Mouse (Mus musculus): ENCODE measurements around the gene Snx7. TPM values are rescaled to one million over a fixed set of nuclear protein-coding genes. Genes with fewer than 3 reads are reported as not detected.
A peak's percentile ranks its signal among the peaks of the same experiment; 100 is the strongest.

The Snx7 gene
- 39.5 and 40.2 TPM in 2 replicates for polyA plus RNA-seq (2015; fragmentation: Nextera tagmentation; extraction: Ambion mirVana)

GRCm38 (mm10) chr3:117868637-117869323 lies at the start of gene Snx7:
Snx7 (minus strand) TSS chr3:117868936.
- ATAC-seq (replicated peaks; ENCODE audit: extremely low read depth, insufficient read depth, low FRiP score): peak; percentile 100
- Histone ChIP-seq H3K9ac (ENCODE audit: low read length) (peak within 1 kb of the TSS; percentile 87), H3K4me1 (ENCODE audit: control insufficient read depth, insufficient read depth, low read length) (peaks cover 20% of the 10 kb centered on the region), H3K9me3 (replicated peaks; ENCODE audit: control insufficient read depth, low read length) (no peaks in the 10 kb centered on the region), H3K27me3 (ENCODE audit: control insufficient read depth, insufficient read depth, low read length) (no peaks in the 10 kb centered on the region), H3K4me2 (ENCODE audit: low read depth, low read length) (peak within 1 kb of the TSS; percentile 76), H3K27ac (ENCODE audit: low read length) (peak within 1 kb of the TSS; percentile 91), H3K36me3 (ENCODE audit: control insufficient read depth, insufficient read depth) (no peaks in the 10 kb centered on the region), H3K4me3 (ENCODE audit: low read length) (peak within 1 kb of the TSS; percentile 82)
- WGBS: under 1% methylated on average over 53 of the region's 53 CpGs

GRCm38 (mm10) chr3:117915420-117915819 lies 46.7 kb upstream of the Snx7 start:
- no peak overlapping the region for H3K27ac ChIP-seq (ENCODE audit: low read length)
- H3K4me1 ChIP-seq (ENCODE audit: control insufficient read depth, insufficient read depth, low read length): no peaks in the 10 kb centered on the region
- H3K4me3 ChIP-seq (ENCODE audit: low read length): no peak overlapping the region
- H3K9ac ChIP-seq (ENCODE audit: low read length): no peak overlapping the region
- ATAC-seq (replicated peaks; ENCODE audit: extremely low read depth, insufficient read depth, low FRiP score): no peak
- H3K9me3 ChIP-seq (replicated peaks; ENCODE audit: control insufficient read depth, low read length): no peaks in the 10 kb centered on the region
- no peaks in the 10 kb centered on the region for H3K36me3 ChIP-seq (ENCODE audit: control insufficient read depth, insufficient read depth)
- H3K4me2 ChIP-seq (ENCODE audit: low read depth, low read length): no peak overlapping the region
- no peaks in the 10 kb centered on the region for H3K27me3 ChIP-seq (ENCODE audit: control insufficient read depth, insufficient read depth, low read length)
- WGBS: 67% methylated on average over 3 of the region's 3 CpGs

DNA sequence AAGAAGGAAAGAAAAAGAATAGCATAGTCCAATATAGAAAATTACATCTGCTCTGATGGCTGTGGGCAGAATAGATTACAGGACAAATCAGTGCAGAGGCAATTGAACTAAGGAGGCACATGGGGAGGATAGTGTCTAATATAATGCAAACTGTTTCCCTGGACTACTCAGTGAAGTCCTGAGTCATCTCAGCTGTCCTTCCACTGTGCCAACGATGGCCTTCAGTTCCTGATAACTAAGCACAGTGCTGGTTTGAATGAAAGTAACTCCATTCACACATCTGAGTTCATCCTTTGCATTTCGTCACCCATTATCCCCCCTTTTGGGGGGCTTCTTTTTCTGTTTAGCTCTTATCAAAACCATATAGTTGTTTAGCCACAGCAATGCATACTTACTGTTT lies 25.0 kb upstream of the Snx7 start:
- Histone ChIP-seq H3K9me3 (replicated peaks; ENCODE audit: control insufficient read depth, low read length) (no peaks in the 10 kb centered on the region), H3K27me3 (ENCODE audit: control insufficient read depth, insufficient read depth, low read length) (no peaks in the 10 kb centered on the region), H3K9ac (ENCODE audit: low read length) (no peak overlapping the region), H3K36me3 (ENCODE audit: control insufficient read depth, insufficient read depth) (no peaks in the 10 kb centered on the region), H3K4me1 (ENCODE audit: control insufficient read depth, insufficient read depth, low read length) (no peaks in the 10 kb centered on the region), H3K4me2 (ENCODE audit: low read depth, low read length) (no peak overlapping the region), H3K4me3 (ENCODE audit: low read length) (no peak overlapping the region), H3K27ac (ENCODE audit: low read length) (no peak overlapping the region)
- 66% methylated on average over 2 of the region's 2 CpGs for WGBS
- ATAC-seq (replicated peaks; ENCODE audit: extremely low read depth, insufficient read depth, low FRiP score): no peak

DNA sequence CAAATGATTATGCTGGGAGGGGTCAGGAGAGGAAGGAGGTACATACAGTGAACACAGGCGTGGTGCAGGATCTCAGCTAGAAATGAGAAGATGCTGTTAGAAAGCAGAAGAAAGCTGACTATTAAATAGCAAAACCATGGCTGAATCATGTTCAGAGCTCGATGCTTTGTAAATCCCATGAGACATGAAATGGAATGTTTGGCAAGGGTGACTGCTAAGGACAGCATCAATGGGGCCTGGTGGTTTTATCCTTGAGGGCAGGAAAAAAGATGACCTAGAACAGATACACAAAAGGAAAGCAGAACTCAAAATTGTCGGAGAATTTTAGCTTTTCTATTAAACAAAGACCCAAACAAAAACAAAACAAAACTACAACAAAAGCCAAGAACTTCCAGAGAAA lies 6.7 kb upstream of the Snx7 start:
- 78% methylated on average over 3 of the region's 3 CpGs for WGBS
- no peak overlapping the region for H3K4me2 ChIP-seq (ENCODE audit: low read depth, low read length)
- no peaks in the 10 kb centered on the region for H3K27me3 ChIP-seq (ENCODE audit: control insufficient read depth, insufficient read depth, low read length)
- ATAC-seq (replicated peaks; ENCODE audit: extremely low read depth, insufficient read depth, low FRiP score): no peak
- H3K36me3 ChIP-seq (ENCODE audit: control insufficient read depth, insufficient read depth): no peaks in the 10 kb centered on the region
- no peaks in the 10 kb centered on the region for H3K9me3 ChIP-seq (replicated peaks; ENCODE audit: control insufficient read depth, low read length)
- H3K4me1 ChIP-seq (ENCODE audit: control insufficient read depth, insufficient read depth, low read length): no peaks in the 10 kb centered on the region
- no peak overlapping the region for H3K4me3 ChIP-seq (ENCODE audit: low read length)
- H3K27ac ChIP-seq (ENCODE audit: low read length): no peak overlapping the region
- no peak overlapping the region for H3K9ac ChIP-seq (ENCODE audit: low read length)

GRCm38 (mm10) chr3:117873209-117873863 lies 4.6 kb upstream of the Snx7 start:
- H3K27ac ChIP-seq (ENCODE audit: low read length): no peak overlapping the region
- WGBS: 79% methylated on average over 5 of the region's 5 CpGs
- H3K36me3 ChIP-seq (ENCODE audit: control insufficient read depth, insufficient read depth): no peaks in the 10 kb centered on the region
- H3K9ac ChIP-seq (ENCODE audit: low read length): no peak overlapping the region
- H3K4me1 ChIP-seq (ENCODE audit: control insufficient read depth, insufficient read depth, low read length): peaks cover 4% of the 10 kb centered on the region
- H3K4me2 ChIP-seq (ENCODE audit: low read depth, low read length): no peak overlapping the region
- no peak for ATAC-seq (replicated peaks; ENCODE audit: extremely low read depth, insufficient read depth, low FRiP score)
- no peaks in the 10 kb centered on the region for H3K9me3 ChIP-seq (replicated peaks; ENCODE audit: control insufficient read depth, low read length)
- H3K27me3 ChIP-seq (ENCODE audit: control insufficient read depth, insufficient read depth, low read length): no peaks in the 10 kb centered on the region
- H3K4me3 ChIP-seq (ENCODE audit: low read length): no peak overlapping the region

DNA sequence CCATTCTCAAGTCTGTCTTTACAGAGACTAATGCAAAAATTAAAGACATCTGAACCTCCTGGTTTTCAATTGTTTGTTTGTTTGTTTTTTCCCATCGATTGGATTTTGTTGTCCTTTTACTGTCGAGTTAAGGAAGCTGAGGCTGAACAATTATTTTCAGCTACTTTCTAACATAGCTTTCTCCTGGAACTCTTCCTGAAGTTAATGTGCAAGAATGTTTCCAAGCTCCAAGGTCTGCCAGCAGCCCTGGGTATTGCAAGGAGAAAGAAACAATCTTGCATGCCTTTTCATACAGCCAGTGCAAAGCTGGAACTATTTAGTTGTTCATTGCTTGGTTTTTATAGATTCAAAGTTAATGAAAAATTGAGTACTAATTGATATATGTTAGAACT lies 584 bp upstream of the Snx7 start:
- H3K4me3 ChIP-seq (ENCODE audit: low read length): peak overlapping the region; percentile 82
- H3K36me3 ChIP-seq (ENCODE audit: control insufficient read depth, insufficient read depth): no peaks in the 10 kb centered on the region
- peak overlapping the region; percentile 87 for H3K9ac ChIP-seq (ENCODE audit: low read length)
- 18% methylated on average over 2 of the region's 2 CpGs for WGBS
- peak overlapping the region; percentile 91 for H3K27ac ChIP-seq (ENCODE audit: low read length)
- ATAC-seq (replicated peaks; ENCODE audit: extremely low read depth, insufficient read depth, low FRiP score): no peak
- peaks cover 20% of the 10 kb centered on the region for H3K4me1 ChIP-seq (ENCODE audit: control insufficient read depth, insufficient read depth, low read length)
- H3K27me3 ChIP-seq (ENCODE audit: control insufficient read depth, insufficient read depth, low read length): no peaks in the 10 kb centered on the region
- H3K9me3 ChIP-seq (replicated peaks; ENCODE audit: control insufficient read depth, low read length): no peaks in the 10 kb centered on the region
- H3K4me2 ChIP-seq (ENCODE audit: low read depth, low read length): peak overlapping the region; percentile 76

DNA sequence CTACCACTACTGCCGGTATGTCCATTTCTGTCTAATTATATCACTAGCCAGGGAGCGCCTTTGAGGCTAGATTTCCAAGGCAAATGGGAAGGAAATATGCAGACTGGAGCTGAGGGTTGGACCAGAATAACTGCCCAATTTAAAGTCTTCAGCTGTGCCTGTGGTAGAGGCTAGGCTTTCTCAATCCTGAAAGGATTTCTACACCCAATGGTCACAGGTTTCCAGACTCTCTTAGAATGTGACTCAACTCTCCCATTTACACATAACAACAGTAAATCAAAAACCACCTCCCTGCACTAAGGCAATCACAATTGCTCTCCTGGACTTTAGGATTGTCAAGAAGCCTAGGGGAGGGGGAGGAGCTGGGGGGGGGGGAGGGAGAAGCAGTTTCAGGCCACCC lies 645 bp downstream of the Snx7 start:
- Histone ChIP-seq H3K9ac (ENCODE audit: low read length) (peak overlapping the region; percentile 87), H3K9me3 (replicated peaks; ENCODE audit: control insufficient read depth, low read length) (no peaks in the 10 kb centered on the region), H3K4me3 (ENCODE audit: low read length) (peak overlapping the region; percentile 82), H3K27ac (ENCODE audit: low read length) (peak overlapping the region; percentile 91), H3K4me2 (ENCODE audit: low read depth, low read length) (peak overlapping the region; percentile 76), H3K27me3 (ENCODE audit: control insufficient read depth, insufficient read depth, low read length) (no peaks in the 10 kb centered on the region), H3K4me1 (ENCODE audit: control insufficient read depth, insufficient read depth, low read length) (peaks cover 20% of the 10 kb centered on the region), H3K36me3 (ENCODE audit: control insufficient read depth, insufficient read depth) (no peaks in the 10 kb centered on the region)
- 0 out of 2 replicates have a peak, but pooled peaks have one; percentile 1 for ATAC-seq (replicated peaks; ENCODE audit: extremely low read depth, insufficient read depth, low FRiP score)
- 18% methylated on average over 2 of the region's 2 CpGs for WGBS

DNA sequence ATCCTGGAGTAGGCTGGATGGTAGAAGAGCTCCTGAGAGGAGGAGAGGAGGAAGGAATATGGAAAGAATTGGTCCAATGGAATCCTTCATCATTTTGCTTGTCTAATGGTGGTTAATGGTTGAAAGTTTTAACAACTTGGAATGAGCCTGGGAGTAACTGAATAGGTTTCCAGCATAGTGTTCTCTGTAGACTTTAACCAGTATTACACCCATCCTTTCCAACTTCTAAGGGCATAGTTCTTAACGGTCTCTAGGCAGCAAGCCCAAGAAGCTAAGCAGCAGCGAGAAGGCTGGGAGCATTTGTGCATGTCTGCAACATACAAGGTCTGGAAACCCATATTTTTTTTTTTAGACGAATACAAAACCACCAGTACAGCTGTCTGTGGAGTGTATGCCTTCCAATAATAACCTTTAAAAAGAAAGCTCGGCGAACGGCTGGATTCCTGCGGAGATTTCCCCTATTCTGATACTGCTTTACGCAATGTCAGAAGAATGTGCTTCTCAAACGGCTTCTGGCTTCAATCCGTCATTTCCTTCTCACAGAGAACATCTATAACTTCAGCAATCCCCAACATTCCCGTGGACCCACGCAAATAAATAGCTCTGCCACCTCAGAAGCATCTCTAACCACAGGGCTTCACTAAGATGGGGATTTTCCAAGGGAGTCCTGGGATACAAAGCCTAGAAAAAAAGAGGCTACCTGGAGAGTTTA lies 1.9 kb downstream of the Snx7 start:
- peaks cover 20% of the 10 kb centered on the region for H3K4me1 ChIP-seq (ENCODE audit: control insufficient read depth, insufficient read depth, low read length)
- ATAC-seq (replicated peaks; ENCODE audit: extremely low read depth, insufficient read depth, low FRiP score): no peak
- H3K4me3 ChIP-seq (ENCODE audit: low read length): peak overlapping the region; percentile 34
- H3K9me3 ChIP-seq (replicated peaks; ENCODE audit: control insufficient read depth, low read length): no peaks in the 10 kb centered on the region
- peak overlapping the region; percentile 76 for H3K4me2 ChIP-seq (ENCODE audit: low read depth, low read length)
- no peaks in the 10 kb centered on the region for H3K27me3 ChIP-seq (ENCODE audit: control insufficient read depth, insufficient read depth, low read length)
- 35% methylated on average over 12 of the region's 12 CpGs for WGBS
- H3K9ac ChIP-seq (ENCODE audit: low read length): 0 out of 2 replicates have a peak overlapping the region, but pooled peaks have one; percentile 13
- H3K36me3 ChIP-seq (ENCODE audit: control insufficient read depth, insufficient read depth): no peaks in the 10 kb centered on the region
- peak overlapping the region; percentile 63 for H3K27ac ChIP-seq (ENCODE audit: low read length)

DNA sequence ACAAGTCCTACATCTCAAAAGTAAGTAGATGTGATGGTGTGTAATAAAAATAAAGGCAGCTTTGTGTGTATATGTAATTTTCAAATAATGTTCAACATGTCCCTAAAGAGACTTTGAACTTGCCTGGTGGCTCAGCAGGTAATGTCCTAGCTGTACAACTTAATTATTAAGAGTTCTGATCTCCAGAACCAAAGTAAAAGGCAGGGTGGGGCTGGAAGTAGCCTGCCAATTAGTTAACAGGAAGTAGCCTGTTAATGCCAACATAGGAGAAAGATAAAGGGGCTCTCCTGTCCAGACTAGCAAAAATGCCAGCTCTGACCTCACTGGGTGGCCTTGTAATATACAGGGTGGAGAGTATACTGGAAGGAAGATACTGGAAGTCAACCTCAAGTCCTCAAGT lies 3.1 kb downstream of the Snx7 start:
- ATAC-seq (replicated peaks; ENCODE audit: extremely low read depth, insufficient read depth, low FRiP score): no peak
- H3K9ac ChIP-seq (ENCODE audit: low read length): no peak overlapping the region
- no peak overlapping the region for H3K4me3 ChIP-seq (ENCODE audit: low read length)
- H3K4me2 ChIP-seq (ENCODE audit: low read depth, low read length): no peak overlapping the region
- H3K36me3 ChIP-seq (ENCODE audit: control insufficient read depth, insufficient read depth): no peaks in the 10 kb centered on the region
- peaks cover 20% of the 10 kb centered on the region for H3K4me1 ChIP-seq (ENCODE audit: control insufficient read depth, insufficient read depth, low read length)
- H3K27ac ChIP-seq (ENCODE audit: low read length): no peak overlapping the region
- no peaks in the 10 kb centered on the region for H3K27me3 ChIP-seq (ENCODE audit: control insufficient read depth, insufficient read depth, low read length)
- no peaks in the 10 kb centered on the region for H3K9me3 ChIP-seq (replicated peaks; ENCODE audit: control insufficient read depth, low read length)

Measured in heart, embryonic 16.5 days (tissue).